Mouse (Mus musculus): Measurements from ENCODE around the gene 4933417A18Rik. TPM values are rescaled to one million over a fixed set of nuclear protein-coding genes. Genes with fewer than 3 reads are reported as not detected.
"Not testable (repeated sequence)": the region's sequence is repeated elsewhere in the genome, so short reads cannot be mapped to it uniquely, and the experiment has no call there.

The 4933417A18Rik gene
- total RNA-seq (2021), result not detected
- long read RNA-seq, experiment 1, result 0 reads
- long read RNA-seq, experiment 2, result 0 reads

DNA sequence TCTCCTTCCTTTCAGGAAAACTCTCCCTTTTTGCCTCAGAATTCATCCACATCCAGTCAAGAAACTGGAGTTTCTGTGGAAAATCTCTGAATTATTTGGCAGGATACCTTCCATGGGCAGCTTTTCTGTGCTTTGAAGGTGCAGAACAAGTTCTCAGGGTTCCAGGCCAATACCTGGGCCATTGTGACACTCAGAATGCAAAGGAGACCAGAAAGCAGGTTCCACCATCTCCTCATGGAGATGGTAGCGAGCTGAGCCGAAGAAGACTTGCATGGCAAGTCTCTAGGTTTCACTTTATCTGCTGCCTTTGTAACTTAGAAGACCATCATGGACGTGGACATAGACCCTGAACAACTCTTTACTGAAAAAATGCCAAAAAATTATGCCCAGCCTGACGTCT, at the start of gene 4933417A18Rik, which contains the start of gene Fam217a:
TSS of gene 4933417A18Rik (plus strand) at position 200 of the 400 bp plus-strand sequence.
TSS of gene Fam217a (minus strand) at position 101 of the 400 bp plus-strand sequence.
- DNase-seq (ENCODE audit: low spot score), result no peak

- DNase-seq (ENCODE audit: low spot score), result not testable (repeated sequence)
Measured at GRCm38 (mm10) chr13:34874736-34875135, 49.5 kb upstream of the 4933417A18Rik start.

DNA sequence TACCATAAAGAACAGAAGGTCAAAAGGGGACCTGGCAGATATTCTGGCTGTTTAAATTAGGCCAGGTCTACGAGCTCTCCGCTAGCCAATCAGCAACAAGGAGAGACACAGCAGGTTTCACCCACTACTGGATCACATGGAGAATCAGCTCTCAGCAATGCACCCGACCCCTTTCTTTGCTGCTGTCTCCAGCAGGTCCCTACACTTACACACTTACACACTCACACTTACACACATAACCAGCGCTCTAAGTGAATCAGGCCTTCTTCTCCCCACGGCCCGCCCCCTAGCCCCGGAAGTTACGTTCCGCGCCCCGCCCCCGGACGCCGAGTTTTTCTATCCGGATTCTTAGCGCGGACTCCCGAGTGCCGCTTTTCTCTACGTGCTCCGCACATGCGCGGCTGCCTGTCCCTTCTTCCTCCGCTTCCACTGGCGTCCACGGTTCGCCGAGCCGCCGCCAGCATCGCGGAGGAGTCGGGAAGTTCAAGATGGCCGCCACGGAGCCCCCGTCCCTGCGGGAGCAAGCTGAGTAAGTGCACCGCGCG, 49.0 kb upstream of the 4933417A18Rik start, which contains the start of gene Prpf4b:
TSS of gene Prpf4b (plus strand) at position 137 of the 545 bp plus-strand sequence.
- peak; percentile 90 for DNase-seq (ENCODE audit: low spot score)

GRCm38 (mm10) chr13:34875741-34876445, 48.3 kb upstream of the 4933417A18Rik start:
- peak; percentile 51 for DNase-seq (ENCODE audit: low spot score)

DNA sequence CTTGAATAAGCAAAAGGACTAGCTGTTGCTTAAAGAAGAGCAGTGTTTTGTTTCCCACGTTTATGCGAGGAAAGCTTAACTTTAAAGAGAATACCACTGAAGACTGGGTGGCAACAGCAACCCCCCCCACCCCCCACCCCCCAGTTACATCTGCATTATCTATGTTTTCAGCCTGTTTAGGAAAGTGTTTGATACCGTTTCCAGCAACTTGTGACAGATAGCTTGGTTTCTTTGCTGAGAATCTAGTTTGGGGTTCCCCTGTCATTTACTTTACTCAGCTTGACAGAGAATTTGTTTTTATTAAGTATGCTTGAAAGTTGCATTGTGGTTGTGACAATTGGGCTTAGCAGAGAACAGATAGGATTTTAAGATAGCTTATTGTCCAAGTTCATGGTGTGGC, 47.7 kb upstream of the 4933417A18Rik start:
- DNase-seq (ENCODE audit: low spot score), result no peak

GRCm38 (mm10) chr13:34892871-34893270, 31.3 kb upstream of the 4933417A18Rik start:
- DNase-seq (ENCODE audit: low spot score), result no peak

DNA sequence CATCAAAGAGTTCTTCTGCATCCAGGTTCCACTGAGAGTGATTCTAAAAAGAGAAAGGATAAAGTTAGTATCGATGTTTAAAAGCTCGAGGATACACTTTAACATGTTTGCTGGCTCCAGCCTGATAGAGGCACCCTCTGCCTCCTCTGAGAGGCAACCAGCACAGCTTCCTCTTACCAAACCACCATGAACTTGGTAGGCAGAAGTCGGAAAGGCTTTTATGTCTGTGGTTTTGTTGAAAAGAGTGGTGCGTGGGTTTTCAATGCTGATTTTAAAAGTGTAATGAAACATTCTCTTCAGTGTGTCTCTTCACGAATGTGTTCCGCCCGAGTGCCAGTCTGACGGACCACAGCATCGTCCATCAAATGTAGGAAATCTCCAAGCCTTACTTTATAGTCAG, 9.6 kb upstream of the 4933417A18Rik start:
- DNase-seq (ENCODE audit: low spot score), result no peak

GRCm38 (mm10) chr13:34916520-34917167, 7.6 kb upstream of the 4933417A18Rik start:
- DNase-seq (ENCODE audit: low spot score), result no peak

DNA sequence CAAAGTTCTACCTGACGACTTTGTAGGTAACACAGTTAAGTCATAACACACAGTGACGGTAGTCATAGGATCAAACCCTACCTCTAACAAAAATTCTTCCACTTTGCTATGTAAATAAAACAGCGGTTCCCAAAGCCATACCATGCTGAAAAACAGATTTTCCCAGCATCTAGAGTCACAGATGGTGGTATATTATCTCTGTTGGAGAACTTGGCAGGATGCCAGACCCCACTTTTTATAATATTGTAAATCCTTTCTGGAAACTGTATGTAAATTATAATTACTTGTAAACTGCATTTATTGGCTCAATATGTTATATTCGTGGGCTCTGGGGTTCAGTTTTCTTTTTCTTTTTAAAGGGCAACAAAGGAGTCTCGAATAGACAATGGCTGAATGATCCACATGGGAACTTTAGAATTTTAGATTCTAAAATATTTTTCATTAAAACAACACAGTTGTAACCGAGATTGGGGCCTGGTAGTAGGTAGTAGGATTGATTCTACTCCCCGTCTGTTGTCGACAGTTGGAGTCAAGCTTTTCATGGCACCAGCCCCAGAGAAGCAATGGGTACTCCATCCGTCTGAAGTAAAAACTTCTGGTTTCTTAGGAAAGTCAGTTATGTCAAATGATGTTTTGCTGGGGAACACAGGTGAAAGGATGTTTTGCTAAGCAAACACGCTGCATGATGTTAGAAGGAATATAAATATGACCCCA, 10.9 kb downstream of the 4933417A18Rik start:
- no peak for DNase-seq (ENCODE audit: low spot score)

DNA sequence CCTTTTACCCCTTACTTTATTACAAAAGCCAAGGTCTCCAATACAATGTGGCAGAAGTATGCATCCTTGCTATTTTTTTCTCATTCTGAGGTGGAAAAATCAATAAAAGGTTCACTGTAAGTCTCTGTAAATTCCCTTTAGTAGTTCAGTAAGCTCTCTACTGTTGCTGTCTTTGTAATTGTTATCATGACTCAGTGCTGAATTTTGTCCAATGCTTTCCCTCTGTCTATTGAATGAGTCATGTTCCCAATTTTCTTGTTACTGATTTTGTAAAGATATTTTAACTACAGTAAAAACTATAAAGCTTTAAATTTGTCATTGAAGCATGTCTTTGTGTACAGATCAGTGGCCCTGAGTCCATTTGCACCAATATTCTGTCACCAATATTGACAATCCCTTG, 18.2 kb downstream of the 4933417A18Rik start:
- no peak for DNase-seq (ENCODE audit: low spot score)

GRCm38 (mm10) chr13:34951437-34951836, 27.2 kb downstream of the 4933417A18Rik start:
- not testable (repeated sequence) for DNase-seq (ENCODE audit: low spot score)

- DNase-seq (ENCODE audit: low spot score), result no peak
Measured at GRCm38 (mm10) chr13:34956901-34957300, 32.7 kb downstream of the 4933417A18Rik start.

DNA sequence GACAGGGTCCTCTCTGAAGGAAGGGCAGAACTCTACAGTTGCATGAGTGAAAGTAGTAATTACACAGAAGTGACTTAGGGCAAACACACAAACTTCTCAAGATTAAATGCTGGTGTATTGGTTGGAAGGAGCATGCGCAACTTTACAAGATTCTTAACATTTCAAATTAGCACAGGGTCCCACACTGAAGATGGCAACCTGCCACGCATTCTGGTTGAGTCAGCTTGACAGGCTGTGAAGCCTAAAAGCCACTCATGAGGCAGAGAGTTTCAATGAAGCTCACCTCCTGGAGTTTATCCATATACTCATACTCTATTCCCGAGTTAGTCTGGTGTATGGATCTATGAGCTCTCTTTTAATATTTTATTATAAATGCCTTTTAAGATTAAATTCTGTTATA, 33.9 kb downstream of the 4933417A18Rik start:
- DNase-seq (ENCODE audit: low spot score), result not testable (repeated sequence)

- no peak for DNase-seq (ENCODE audit: low spot score)
Measured at GRCm38 (mm10) chr13:34960996-34961770, 37.0 kb downstream of the 4933417A18Rik start.

DNA sequence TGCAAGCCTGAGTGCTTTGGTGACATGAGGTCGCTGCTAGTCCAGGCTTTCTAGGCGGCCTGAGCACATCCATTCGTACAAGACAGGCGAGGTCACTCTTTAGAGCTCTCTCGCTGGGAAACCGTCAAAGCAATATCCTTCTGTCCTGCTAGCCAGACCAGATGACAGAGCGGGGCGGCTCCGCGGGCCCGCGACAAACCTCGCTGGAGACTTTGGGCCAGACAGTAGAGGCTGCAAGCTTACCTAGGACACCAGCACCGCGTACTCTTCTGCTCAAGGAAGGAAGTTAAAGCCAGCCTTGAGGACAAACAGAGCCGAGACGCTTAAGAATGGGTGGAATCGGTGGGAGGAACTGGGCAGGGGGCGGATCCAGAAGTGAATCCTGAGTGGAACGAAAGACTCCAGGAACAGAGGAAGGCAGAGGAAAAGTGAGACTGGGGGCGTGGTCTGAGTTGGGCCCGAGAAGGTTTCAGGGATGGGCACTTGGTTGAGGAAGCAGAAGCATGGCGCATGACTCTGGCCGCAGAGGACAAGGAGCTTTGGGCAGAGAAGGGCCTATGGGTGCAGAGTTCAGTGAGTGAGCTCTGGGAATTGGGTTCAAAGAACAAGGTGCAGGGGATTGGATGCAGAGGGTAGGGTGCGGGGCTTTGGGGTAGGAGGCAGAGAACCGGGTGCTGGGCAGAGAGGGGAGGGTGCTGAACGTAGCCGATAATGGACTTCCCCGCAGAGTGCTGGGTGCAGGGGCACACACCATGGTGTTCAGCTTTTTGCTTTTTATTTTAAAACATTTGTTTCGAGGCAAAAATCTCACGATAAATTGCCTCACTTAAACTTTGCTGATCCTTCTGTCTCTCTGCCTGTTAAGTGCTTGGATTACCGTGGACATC, 39.5 kb downstream of the 4933417A18Rik start, which contains the start of gene Eci3:
TSS of gene Eci3 (minus strand) at position 300 of the 887 bp plus-strand sequence.
- peak; percentile 40 for DNase-seq (ENCODE audit: low spot score)

- DNase-seq (ENCODE audit: low spot score), result no peak
Measured at GRCm38 (mm10) chr13:34964419-34964818, 40.2 kb downstream of the 4933417A18Rik start.

DNA sequence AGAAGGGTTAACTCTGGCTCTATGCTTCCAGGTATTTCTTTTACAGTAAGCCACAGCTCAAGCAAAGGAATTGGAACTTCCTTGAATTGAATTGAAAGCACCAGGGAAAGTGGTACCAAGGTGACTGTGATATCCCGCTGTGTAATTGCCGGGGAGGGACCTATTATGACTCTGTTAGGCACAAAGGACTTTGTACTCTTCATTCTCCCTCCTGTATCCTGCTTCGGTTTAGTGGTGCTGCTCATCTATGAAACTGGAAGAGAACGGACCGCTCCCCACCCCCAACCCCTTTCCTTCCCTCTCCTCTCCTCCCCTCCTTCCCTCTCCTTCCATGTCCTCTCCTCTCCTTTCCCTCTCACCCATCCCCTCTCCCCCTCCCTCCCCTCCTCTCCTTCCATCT, 40.7 kb downstream of the 4933417A18Rik start:
- no peak for DNase-seq (ENCODE audit: low spot score)

- not testable (repeated sequence) for DNase-seq (ENCODE audit: low spot score)
Measured at GRCm38 (mm10) chr13:34965647-34966046, 41.4 kb downstream of the 4933417A18Rik start.

DNA sequence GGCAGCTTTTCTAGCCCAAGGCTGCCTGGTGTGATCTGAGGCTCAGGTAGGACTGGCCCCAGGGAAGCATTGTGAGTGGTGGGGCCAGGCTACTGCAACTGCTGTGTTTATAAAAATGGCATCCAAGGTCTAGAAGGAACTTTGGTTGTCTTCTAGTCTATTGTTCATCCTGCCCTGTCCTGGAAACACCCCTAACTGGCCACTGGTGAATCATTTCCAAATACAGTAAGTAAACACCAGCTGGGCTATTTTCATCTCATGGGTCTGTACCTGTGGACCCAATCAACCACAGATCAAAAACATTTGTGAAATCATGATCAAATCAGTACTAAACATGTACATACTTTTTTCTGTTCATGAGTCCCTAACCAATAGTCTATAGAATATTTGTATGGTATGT, 48.2 kb downstream of the 4933417A18Rik start:
- not testable (repeated sequence) for DNase-seq (ENCODE audit: low spot score)

GRCm38 (mm10) chr13:34973149-34973548, 48.9 kb downstream of the 4933417A18Rik start:
- no peak for DNase-seq (ENCODE audit: low spot score)

Measured in gastrocnemius, adult 18-20 months (tissue).